Mouse (Mus musculus) adrenal gland, postnatal 25 days (tissue): ENCODE results near the gene Dap. TPM values are rescaled to one million over a fixed set of nuclear protein-coding genes. Genes with fewer than 3 reads are reported as not detected.
A peak's percentile ranks its signal among the peaks of the same experiment; 100 is the strongest.

ENCODE experiments used
- DNase-seq: peaks from one replicate; pipeline ENCODE4 v3.0.0; 2021; ENCODE audit warnings: mixed read lengths
- total RNA-seq: library from RNA; stranded (reverse); gene quantifications from 2 replicates; pipeline ENCODE4 v1.2.3, GENCODE M21; 2021

The Dap gene
- total RNA-seq, 1 experiment from 2014 or later: 86.7 TPM

DNA sequence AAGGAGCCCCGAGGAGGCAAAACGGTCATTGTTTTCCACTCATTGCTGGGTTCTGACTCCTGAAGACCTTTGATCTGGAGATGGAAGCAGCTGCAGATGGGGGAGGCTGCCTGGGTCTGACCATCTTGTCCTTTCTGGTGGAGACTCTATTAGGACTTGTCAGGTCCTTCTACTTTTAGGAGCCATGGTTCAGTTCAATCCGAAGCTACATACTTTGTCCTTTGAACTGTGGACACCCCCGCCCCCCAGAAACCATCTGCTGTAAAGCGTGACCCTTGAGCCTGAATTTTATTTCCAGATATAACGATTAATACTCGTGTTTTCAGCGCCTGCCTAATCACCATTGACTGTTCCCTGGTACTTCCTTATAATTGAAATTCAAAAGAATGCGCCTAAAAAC lies 38.2 kb downstream of the Dap start:
- no peak for DNase-seq

DNA sequence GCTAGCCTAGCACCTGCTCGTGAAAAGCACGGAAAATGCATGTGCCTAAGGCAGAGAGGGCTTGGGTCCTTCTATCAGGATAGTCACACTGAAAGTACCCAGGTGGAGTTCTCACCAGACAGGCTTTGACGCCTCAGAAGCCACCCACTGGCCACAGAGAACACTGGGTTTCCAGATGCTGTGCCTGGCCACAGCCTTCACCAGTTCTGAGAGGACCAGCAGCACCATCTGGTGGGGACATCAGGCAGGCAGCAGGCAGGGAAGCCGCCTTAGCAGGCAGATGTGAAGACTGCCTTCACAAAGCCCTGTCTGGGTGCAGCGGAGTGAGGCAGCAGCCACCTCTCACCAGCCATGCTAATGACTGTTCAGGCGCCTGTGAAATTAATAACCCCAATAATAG lies 40.7 kb downstream of the Dap start:
- DNase-seq: peak; percentile 71

DNA sequence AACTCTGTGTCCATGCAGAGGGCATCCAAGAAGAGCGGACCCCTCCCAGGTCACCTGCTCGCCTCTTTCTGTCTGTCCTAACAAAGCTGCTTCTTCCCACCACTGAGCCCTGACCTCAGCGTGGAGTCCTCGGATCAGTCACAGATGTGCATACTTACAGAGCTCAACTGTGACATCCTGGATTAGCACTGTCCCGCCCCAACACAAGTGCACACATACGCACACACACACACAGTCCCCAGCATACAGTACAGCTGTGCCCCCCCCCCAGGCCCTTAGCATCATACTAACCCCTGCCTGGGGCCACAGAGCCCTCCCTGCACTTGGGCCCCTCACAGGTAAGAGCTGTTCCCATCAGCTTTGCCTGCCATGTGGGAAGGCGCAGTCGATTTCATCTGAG lies 41.3 kb downstream of the Dap start:
- no peak for DNase-seq

DNA sequence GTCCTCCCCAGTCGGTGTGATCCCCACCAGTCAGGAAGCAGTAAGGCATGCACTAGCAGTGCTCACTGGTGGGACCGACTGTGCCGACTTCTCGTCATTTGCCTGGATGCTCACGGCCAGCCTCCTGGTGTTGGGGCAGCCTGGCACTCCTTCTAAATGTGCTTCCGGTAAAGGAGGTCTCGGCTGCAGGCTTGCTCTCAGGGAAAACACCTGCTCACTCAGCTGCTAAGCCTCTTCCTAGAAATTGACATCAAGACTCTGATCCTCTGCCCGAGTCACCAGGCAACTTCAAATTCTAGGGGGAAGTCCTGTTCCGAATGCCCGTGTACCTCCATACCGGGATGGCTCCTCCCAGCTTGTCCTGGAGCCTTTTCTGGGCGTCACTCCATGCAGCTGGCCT lies 41.7 kb downstream of the Dap start:
- no peak for DNase-seq

DNA sequence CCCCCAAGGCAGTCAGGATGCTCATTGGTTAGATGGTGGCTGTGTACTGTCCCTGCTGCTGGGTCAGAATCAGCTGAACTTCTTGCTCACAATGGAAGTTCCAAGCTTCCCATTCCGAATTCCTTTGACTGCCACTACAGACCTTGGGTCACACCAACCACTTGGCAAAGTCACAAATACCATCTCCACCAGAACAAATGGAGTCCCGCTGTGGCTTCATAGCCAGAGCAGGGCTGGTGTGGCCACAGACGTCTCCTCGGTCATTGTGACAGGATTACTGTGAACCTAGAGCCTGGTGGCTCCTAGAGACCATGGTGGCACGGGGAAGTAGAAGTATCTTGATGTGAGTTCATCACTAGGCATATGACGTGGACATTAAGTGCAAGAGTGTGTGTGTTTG lies 44.0 kb downstream of the Dap start:
- DNase-seq: no peak

GRCm38 (mm10) chr15:31269558-31269957 lies 45.4 kb downstream of the Dap start:
- no peak for DNase-seq

GRCm38 (mm10) chr15:31272695-31273094 lies 48.6 kb downstream of the Dap start:
- DNase-seq: no peak

DNA sequence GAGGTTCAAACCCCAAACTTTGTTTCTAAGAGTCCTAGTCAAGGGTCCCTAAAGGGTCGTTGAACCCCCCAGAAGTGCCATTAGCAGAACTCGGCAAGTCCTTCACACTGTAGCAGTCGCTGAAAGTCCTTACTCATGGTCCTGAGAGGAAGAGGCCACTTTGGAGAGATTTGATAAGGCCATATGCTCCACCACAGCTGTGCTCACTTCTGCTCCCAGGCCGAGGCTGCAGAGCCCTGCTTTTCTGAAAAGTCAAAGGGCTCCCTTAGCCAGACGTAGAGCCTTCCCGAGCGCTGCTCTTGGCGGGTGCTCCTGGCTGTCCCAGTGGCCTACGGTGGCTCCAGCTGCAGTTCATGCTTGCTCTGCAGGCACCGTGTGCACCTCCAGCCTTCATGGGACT lies 49.4 kb downstream of the Dap start:
- DNase-seq: no peak

GRCm38 (mm10) chr15:31278090-31278489 lies 54.0 kb downstream of the Dap start:
- DNase-seq: no peak

GRCm38 (mm10) chr15:31279120-31279519 lies 55.0 kb downstream of the Dap start:
- DNase-seq: no peak

- no peak for DNase-seq
Measured at GRCm38 (mm10) chr15:31279577-31280004, 55.5 kb downstream of the Dap start.

DNA sequence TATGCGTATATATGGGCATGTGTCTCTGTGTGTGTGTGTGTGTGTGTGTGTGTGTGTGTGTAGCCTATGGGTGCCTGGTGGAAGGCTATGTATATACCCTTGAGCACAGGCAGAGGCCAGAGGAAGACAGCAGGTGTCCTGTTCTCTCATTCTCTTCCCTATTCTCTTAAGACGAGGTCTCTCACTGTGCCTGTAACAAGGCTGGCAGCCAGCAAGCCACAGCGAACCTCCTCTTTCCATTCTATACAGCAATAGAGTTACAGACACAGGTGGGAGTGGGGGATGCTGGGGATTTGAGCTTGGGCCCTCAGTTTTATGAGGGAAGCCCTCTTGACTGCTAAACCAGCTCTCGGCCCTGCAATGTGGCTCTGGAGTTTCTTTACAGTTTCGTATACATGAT lies 55.9 kb downstream of the Dap start:
- no peak for DNase-seq

DNA sequence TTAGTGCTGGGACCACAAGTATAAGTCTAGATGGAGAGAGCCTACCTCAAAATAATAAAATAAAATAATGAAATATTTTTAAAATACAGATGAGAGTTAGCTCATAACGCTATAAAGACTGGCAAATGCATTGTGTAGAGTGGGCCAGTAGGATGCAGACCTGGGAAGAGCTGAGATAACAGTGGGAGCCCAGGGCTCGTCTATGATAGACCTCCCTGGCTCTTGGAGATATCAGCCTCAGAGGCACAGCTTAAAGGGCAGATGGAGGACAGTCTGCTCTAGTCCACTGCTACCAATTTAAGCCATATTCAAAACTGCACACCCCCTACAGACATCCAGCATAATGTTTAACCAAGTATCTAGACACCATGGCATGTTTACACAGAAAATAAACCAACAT lies 56.6 kb downstream of the Dap start:
- no peak for DNase-seq

DNA sequence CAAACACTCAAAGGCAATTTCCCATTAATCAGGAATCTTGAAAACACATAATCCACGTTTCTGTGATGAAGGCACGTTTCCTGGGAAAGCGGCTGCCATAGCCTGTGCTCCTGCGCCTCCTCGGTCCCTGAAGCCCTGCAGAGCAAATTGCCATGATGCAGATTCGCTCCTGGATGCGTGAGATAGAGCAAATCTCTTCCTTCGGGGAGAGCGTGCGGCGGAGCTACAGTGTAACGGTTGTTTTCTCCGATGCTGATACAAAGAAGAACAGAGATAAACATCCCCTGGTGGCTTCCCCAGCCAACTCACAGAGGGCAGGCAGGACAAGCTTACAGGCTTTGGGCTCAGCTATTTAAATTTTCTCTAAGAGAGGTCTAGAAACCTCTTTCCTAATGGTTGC lies 57.7 kb downstream of the Dap start:
- no peak for DNase-seq

GRCm38 (mm10) chr15:31282353-31282752 lies 58.2 kb downstream of the Dap start:
- no peak for DNase-seq

- no peak for DNase-seq
Measured at GRCm38 (mm10) chr15:31284142-31284541, 60.0 kb downstream of the Dap start.

GRCm38 (mm10) chr15:31284922-31285631 lies 61.0 kb downstream of the Dap start:
- DNase-seq: no peak

GRCm38 (mm10) chr15:31285695-31286094 lies 61.6 kb downstream of the Dap start:
- no peak for DNase-seq

DNA sequence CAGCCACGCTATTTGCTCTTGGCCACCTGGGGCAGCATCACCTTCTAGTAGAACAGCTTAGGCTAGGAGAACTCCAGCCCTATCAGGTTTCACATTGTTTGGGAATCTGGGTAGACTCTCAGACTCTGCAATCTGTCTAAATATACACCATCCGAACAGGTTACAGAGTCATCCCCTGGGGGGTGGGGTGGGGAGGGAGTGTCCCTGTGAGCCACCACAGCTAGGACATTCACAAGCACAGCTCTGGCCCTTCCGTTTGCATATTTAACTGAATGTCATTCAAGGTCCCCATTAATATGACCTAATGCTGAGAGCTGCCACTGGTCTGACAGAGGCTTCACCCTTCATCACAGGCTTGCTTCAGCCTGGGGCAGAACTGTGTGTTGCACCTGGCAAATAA lies 68.5 kb downstream of the Dap start:
- DNase-seq: no peak

GRCm38 (mm10) chr15:31294311-31294710 lies 70.2 kb downstream of the Dap start:
- no peak for DNase-seq

DNA sequence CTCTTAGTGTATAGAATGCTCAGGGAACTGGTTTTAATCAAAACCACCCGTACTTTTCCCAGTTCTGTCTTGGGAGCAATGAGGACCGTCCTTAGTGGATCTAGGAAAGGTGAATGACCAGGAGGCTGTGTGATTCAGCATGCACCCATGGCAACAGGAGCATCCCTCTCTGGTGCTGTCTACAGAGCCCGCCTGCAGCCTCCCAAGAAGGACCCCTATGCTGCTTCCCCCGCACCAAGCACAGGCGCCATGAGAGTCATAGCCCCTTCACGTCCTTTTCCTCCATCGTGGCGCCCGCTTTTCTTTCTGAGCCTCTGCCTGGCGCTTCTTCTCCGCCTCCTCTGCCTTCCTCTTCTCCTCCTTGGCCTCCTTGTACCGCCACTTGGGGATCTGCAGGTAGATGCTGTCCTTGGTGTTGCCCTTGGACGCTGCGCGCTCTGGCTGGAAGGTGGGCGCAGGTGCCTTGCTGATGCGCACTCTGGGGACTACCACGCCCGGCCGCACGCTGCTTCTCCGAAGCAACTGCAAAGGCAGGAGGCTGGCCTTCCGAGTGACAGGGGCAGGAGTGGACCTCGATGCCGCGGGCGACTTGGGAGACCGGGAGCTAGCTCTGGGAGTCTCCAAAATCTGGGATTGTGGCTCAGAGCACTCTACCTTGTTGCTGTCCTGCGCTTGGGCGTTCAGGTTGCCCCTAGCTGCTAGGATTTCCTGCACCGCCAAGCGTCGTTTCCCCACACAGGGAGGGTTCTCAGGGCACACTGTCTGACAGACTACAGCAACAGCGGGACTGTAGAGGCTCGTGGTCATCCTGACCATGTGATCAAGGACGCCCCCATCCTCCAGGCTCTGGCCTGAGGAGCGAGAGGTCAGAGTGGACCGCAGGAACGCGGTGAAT lies 73.0 kb downstream of the Dap start:
- no peak for DNase-seq

DNA sequence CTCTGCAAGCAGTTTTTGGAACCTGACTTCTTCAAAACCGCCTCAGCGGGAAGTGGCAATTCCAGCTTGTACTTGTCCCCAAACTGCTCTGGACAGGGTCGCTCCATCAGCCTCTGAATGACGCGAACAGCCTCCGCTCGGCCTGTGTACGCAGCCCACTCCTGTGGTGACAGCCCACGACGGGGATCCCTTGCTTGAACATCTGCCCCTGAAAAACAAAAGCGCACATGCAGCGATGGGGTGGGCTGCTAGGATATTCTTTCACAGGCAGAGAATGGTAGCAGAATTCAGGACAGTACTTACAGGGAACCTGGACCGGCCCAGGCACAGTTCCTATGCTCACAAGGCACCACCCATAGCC lies 73.6 kb downstream of the Dap start:
- no peak for DNase-seq

DNA sequence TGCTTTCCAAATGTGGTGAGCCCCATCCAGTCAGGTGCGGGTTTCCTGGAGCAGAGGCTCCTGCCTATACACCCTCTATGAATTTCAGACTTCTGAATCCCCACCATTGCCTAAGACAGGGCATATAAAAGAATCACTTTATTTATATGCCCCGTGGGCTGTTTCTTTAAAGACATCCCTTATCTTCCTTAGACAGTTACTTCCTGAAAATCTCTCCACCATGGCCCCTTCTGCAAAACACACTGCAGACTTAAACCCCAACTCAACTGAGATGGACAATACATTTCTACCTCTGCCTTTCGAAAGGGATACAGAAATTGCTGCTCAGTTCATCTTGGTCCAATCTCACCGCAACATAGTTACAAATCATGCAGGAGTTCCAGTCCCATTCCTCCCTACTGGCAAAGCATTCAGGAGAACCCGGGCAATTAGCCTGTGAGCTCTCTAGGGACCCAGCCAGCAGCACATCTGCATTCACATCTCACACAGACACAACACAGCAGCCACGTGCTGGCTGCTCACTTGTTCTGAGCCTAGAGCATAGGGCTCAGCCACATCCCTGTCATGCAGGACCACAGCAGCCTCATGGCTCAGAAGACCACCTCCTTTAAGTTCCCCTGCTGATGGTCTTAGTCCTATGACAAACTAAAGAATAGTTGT lies 75.3 kb downstream of the Dap start:
- no peak for DNase-seq
